Mouse (Mus musculus) kidney, postnatal 10 days (tissue): ENCODE measurements at regions not wholly inside any gene's neighbourhood (a gene's known extent, or its start where the extent isn't known, plus 50 kb on each side); places are given as distances from the start of the nearest gene placed in this dataset.

Experiments used
- DNase-seq: peaks from one replicate; pipeline ENCODE4 v3.0.0; 2021; ENCODE audit warnings: mixed read lengths

DNA sequence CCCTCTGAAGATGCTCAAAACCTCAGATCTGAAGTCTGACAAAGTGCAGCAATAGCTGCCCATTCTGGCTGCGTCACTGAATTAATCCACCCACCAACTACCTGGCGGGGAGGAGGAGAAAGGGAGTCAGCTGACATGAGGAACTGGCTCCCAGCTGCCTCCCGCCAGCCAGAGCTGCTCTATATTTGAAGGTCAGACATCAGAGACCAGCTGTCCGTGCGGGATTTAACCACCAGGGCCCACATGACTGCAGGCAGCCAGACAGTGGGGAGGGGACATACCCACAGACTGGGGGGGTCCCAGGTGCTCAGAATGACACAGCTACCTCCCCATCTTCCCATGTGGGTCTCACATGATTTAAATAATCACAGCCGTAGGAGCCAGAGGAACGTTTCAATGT, 94.8 kb upstream of the Aldh1b1 start:
- peak; percentile 23 for DNase-seq

DNA sequence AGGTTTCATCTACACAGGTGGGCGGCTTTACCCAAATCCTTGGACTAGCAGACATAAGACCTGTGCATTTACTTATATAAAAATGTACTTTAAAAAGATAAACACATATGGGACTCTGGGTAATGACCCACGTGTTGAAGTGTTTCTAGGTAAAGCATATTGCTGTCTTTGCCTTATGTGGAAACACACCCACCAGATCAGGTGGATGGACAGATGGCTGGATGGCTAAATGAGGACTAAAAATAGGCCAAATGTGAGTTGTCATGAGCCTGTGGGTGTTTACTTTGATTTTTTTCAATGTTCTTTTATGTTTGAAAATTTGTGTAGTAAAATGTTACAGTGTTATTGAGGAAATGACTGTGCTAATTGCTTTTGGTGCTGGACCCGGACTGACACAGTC, 99.2 kb upstream of the Aldh1b1 start:
- no peak for DNase-seq

DNA sequence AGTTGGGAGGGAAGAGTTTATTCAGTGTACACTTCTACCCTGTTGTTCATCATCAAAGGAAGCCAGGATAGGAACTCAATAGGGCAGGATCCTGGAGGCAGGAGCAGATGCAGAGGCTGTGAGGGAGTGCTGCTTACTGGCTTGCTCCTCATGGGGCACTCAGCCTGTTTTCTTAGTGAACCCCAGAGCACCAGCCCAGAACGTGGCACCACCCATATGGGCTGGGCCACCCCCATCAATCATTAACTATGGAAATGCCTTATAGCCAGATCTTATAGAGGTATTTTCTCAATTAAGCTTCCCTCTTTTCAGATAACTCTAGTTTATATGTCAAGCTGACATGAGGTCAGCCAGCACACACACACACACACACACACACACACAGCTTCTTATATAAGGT, 103.6 kb upstream of the Aldh1b1 start:
- no peak for DNase-seq

DNA sequence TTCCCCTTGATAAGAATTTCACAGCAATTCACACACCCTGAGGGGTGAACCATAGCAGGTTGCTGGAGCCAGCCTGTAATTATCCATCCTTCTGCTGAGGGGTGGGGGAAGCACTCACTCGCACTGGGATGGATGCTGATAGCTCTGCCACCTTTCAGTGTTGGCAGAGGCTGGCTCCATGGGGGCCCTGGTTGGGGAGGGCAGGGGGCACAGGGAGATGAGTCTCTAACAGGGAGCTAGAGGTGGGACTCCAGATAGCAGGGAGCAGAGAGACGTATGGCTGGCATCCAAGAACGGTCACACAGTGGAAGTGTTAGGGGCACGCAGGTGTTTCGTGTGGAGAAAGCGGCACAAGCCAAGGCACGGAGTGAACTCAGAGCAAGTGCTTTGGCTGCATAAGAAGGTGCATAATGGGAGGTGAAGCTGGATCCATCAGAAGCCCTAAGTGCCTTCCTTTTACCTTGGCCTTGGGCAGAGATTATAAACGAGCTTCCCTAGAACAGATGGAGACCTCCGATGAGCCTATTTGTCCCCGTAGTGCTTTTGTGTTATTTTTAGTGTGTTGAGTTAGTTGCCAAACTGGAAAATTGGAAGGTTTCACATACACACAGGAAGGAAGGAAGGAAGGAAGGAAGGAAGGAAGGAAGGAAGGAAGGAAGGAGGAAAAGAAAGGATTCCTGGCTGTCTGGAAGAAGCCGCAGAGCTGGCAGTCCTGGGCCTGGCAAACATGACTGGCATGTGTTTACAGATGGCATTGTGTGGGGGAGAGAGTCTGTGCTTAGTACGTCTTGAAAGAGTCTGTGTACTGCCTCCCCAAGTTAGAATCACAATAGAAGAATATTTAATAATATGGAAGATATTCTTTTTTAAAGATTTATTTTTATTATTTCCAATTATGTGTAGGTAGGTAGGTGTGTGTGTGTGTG, 108.6 kb upstream of the Aldh1b1 start:
- no peak for DNase-seq

DNA sequence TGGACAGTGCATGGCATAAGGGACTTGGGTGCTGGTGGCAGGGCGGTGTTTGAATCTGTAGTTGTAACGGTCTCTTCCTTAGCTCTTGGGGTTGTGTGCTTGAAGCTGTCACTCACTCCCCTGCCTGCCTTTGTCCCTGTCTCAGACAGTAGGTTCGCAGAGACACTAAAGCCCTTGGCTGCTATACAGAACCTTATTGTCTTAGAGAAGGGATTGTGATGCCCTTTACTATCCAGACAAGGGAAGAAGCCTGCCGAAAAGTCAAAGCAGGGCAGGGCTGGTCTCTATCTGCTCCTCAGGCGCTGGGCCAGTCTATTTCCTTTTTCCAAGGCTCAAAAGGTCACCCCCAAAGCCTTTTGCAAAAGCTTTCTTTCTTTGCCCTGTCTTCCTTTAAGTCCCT, 109.2 kb upstream of the Aldh1b1 start:
- no peak for DNase-seq

DNA sequence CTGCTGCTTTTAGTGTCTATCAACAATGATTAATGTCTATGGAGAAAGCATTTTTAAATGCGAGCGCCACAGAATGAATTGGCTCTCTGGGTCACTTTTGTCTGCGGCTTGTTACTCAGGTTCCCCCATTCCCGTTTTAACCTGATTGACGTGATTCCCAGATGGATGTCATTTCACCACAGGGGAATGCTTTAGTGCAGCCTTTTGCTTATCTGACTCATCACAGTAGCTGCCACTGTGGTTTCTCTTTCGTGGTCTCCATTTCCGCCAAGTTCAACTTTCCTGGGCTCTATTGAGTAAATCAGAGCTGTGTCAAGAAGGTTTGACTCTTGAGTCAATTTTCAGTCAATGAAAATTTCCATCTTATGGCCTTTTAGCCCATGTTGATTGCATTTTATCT, 110.6 kb upstream of the Aldh1b1 start:
- no peak for DNase-seq

DNA sequence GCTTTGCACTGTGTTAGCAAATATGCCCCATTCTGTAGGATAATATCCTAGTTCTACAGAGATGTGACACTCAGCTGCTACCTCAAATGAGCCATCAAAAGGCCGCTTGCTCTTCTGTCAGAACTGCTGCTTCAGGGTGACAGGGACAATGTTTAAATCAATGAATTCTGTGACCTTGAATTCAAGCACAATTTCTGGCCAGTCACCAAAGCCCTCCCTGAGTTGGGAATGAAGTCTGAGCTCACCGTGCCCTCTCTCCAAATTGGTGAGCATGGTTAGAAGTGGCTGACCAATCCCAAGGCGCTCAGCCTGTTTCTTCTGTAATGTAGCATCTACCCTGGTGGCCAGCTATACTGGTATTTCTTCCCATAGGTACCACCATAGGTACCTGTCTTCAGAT, 113.8 kb upstream of the Aldh1b1 start:
- DNase-seq: no peak

DNA sequence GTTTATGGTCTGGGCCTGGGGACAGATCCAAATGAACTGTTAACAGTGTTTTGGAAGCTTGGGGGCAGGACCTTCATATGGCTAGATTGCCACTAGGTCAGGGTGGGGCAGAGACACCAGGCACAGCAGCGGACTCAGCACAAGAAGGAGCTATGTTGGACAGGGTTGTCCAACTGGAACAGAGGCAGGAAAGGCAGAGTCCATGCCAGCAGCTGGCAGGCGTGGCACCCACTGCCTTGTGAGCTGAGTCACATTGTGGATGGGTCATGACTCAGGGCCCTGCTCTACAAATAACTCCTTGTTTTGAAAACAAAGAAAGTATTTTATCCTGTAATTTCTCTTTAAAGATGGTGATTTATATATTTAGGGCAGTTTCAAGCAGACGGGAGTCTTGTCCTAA, 115.6 kb upstream of the Aldh1b1 start:
- peak; percentile 44 for DNase-seq

DNA sequence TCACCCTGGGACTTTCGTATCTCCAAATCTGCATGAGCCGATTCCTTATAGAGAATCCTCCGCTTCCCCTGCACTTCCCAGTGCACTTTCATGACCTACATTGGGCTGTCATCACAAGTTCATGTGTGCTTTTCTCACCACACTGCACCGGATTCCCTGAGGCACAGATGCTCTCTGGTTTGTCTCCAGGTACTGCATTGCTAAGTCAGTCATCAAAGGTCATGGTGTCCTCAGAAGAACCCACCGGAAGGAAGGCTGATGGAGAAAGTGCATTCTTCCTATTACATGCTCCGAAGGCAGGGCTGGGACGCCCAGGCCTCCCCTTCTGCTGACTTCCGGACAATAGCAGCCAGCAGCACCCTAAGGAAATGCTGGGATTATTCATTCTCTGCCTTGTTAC, 116.1 kb upstream of the Aldh1b1 start:
- no peak for DNase-seq

DNA sequence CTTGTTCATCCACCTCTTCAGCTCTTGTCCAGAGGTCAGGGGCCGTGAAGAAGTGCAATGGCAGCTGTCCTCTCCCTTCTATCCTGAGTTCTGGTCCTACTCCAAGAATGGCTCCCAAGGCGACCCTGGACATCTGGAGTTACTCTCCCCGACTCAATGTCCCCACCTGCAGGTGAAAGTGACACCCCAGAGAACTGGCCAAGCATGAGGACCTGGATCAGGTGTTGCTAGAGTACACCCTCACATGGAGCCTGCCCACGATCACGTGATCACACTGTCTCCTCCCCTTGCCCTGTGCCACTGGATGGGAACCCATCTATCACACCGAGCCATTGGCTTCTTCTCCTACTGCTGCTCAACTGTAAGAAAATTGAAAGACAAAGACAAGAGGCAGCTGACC, 122.7 kb upstream of the Aldh1b1 start:
- peak; percentile 38 for DNase-seq

DNA sequence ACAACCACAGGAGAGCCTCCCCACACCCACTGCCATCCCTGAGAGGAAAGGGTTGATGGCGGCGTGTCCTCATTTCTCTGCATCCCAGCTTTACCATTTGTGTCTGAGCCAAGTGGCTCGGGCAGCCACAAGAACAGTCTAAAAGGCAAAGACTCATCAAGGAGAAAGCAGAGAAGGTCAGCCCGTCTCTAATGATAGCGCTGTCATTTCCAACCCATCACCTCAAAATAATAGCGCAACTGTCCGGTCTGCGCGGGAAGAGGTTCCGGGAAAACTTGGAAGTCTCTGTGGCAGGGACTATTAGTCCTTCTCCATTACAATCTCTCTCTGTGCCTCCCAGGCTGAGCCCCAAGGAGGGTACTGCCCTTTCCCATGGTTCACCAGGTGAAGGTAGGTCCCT, 124.5 kb upstream of the Aldh1b1 start:
- DNase-seq: no peak

DNA sequence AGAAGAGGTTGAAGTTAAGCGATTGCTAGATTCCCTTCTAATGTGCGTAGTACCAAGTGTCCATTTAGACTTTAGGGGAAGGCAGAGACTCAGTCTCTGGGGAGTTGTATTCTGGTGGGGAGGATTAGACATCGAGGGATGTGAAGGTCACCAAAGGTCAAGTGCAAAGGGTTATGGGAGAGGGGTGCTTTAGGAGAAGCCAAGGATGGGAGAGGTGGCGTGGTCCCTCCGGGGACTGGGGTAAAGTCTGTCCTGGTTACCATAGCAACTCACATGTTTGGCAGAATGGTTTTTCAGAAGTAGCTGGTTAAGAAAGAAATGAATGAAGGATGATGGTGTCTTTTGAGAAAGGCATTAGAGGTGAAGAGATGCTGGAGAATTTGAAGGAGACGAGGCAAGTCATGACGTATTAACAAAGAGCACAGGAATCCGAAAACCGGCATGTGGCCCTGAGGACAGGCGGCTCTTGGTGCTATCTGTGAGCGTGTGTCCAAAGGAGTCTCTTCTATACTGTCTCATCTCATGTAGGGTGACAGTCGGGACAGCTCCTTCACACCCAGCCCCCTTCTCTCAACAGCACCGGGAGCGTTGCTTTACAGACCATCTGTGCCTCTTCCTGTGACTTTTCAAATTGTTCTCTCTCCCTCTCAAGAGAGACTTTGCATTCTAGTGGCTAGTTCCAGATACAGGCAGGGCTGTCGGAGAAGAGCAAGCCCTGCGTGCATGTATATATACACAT, 125.6 kb upstream of the Aldh1b1 start:
- DNase-seq: no peak

DNA sequence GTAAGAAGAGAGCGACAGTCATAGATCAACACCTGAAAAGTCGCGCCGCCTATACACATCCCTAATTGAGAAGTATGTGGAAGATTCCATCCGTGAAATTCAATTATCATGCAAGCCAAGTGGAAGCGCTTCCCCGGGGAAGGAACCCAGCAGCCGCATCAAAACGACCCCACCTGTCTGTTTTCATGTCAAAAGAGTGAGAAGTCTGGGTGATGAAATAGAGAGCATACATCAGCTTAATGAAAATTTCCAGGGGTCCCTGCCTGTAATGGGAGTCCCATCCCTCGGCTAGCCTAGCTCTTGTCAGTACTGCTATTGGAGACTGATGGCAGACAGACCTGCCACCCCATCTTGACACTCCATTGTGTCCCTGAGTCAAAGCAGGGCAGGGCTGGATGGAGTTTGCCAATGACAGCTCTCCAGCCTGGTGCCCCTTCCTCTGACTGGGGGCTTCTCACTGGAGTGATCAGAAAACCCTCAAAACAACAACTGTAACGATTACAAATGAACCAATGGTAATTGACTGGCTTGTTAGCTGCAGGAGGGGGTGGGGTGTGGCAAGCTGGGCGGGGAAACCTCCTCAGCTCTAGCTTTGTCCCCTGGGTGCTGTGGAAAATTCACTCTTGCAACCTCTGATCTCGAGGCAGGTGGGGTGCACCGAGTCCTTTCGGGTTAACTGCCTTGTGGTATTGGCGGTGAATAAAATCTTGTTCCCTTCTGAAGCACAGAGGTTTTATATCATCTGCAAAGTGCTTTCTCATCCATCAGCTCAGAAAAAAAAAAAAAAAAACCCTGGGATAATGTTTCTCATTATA, 126.4 kb upstream of the Aldh1b1 start:
- no peak for DNase-seq

DNA sequence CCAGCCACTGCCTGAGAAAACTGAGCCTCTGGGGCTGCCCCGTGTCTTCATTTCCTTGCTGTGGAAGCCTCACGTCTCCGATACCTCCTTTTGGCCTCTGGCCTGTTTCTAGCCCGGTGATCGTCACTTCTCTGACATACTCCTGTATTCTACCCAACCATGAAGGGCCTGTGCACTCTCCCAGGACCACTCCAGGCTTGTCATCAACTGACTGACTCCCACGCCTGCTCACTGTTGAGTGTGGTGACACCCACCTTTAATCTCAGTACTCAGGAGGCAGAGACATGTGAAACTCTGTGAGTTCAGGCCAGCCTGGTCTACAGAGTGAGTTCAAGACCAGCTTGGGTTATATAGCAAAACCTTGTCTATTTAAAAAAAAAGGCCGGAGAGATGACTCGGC, 132.1 kb upstream of the Shb start:
- DNase-seq: no peak

DNA sequence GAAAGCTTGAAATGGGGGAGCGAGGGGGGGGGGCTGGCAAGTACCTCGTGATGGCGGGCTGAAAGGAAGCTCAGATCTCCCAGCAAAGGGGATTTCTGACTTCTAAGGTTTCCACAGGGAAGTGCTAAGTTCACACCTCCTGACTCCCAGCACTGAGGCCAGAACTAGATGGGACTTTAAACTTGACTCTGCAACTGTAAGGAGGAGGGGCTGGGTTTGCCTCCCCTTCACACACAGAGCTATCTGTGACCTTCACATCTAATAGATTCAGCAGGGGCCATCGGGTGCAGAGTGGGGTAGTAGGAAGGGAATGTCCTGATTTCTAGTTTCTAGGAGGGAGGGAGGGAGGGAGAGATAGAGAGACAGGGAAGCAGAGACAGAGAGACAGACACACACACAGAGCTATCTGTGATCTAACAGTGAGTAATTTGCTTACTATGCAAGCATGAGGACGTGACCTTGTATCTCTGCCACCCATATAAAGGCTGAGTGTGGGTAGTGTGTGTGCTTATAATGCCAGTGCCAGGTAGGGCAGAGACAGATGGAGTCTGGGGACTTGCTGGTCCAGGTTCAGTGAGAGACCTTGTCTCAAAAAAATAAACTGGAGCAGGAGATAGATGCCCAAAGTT, 125.2 kb upstream of the Shb start:
- no peak for DNase-seq

DNA sequence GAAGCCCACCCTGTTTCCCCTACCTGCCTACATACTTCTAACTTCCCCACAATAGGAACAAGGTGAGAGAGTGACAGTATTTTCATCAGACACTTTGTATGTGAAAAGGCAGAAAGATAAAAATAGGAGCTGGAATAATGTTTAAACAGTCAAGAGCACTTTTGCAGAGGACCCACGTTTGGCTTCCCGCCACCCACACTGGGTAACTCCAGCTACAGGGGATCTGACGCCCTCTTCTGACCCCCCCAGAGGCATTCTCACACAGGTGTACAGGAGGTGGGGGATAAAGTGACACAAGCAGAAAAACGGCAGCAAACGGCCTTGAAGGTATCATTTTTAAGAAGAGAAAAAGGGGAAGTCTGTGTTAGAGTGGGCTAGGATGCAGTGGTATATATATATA, 123.5 kb upstream of the Shb start:
- DNase-seq: no peak

DNA sequence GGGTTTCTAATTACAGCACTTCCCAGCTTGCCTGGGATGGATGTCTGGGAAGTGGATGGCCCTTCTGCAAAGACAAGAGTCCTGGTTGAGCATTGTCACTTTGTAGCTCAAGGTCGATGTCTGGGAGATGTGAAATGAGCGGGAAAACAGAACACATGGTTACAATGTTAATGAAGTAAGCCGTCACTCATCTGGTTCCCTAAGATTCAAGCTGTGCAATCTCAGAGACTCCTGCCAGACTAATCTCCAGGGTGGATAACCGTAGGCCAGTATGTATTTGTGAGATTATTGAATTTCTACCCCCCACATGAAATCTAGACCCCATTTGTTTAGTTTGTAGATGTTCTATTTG, 122.5 kb upstream of the Shb start:
- DNase-seq: no peak

DNA sequence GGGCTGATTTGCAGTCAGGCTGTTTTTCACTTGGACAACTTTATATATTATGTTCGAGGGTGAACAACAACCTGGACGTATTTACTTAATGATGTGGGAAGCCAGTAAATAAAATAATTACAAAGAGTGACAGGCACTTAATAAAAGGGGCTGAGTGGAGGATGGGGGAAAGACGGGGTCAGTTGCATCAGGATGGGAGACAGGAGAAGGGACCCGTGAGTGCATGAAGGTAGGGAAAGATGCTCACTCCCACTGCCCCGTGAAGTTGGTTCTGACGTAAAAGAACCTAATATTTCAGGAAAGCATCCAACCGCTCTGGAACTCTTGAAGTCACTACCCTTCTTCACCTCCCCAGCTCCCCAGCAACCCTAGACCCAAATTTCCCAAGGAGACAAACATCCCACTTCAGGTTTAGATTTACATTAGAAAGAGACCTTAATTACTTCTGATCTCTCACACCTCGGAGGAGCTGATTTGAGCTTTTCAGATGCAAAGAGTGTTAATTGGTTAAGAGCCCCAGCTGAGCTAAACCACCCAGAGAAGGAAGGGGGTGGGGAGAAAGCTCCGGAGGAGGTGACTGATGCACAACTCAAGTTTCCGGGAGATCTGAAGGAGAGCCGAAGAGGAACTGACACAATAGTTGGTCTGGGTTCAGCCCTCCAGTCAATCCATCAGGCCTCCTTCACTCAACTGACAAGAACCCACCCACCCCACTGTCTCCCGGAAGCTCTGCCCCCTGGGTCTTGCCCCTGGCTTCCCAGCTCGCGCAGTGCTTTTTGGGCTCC, 121.9 kb upstream of the Shb start:
- no peak for DNase-seq

DNA sequence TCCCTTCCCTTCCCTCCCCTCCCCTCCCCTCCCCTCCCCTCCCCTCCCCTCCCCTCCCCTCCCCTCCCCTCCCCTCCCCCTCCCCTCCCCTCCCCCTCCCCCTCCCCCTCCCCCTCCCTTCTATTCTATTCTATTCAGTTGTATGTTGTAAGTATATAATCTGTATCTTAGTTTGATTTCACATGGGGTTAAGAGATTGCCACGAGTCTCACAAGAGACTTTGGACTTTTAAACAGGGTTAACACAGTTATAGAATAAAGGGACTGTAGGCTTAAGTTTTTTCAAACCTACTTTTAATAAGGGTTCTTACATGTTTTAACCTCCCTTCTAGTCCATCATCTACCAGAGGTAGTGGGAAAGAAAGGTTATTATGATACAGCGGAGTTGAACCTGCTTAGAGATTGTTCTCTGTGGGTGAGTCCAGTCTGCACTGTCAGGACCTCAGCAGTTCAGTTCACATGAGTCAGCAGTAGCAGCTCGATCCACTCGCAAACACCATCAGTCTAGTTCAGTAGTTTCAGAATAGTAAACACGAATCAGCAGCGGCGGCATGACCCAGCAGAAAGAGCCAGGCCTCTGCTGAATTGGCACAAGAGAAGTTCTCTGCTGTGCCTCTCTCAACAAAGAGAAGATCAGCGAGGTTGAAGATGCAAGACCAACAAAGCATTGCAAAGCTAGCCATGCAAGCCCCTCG, 116.8 kb upstream of the Shb start:
- no peak for DNase-seq

DNA sequence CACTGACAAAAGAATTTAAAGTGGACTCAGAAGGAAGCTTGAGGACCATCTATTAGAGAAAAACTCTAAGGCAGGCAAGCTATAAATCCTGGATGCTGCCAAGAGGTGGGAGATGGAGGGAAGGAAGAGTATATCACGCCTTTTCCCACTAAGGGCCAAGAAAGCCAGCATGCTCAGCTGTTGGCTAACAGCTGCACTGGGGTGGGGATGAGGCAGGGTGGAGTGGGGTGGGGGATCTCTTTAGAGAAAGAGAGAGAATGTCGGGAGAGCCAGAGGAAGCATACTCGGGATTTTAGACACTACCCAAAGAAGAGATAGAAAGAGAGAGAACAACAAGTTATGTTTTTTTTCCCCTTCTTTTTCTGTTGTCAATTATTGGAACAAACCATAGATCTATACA, 115.2 kb upstream of the Shb start:
- no peak for DNase-seq

DNA sequence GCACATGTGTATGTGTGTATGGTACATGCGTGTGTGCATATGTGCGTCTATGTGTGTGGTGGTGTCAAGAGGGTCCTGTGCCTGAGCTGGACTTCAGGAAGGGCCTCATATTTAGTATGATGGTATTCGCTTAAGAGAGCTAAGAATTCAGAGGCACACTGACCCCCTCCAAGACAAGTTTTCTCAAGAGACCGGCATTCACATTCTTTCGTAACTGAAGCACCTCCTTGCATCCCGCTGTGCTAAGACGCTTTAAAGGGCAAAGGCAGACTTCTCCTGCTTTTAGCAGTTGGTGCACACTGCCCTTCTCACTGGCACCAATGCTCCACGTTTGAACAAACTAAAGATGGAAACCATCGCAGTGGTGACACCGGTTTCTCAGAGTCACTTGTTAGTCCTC, 110.3 kb upstream of the Shb start:
- DNase-seq: no peak

DNA sequence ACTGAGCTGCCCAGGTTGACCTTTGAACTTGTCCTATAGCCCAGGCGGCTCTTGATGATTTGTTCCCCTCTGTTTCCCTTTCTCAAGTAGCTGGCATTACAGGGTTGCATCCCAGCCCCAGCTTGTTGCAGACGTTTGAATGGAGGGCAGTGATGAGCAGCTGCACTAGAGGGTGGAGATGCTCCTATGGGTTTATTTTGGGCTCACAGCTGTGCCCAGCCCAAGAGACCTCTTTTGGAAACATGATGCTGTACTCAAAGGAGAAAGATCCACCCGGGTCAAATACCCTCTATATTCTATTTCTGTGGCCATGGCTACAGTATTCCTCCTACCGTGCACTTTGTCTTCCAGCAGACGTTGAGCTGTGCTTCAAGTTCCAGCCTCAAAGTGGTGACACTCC, 109.0 kb upstream of the Shb start:
- no peak for DNase-seq
